23 mouse cellular contexts compared by ENCODE assay signal in genomic region chr10:122854571-122854970, GRCm38 (mm10).
A peak's percentile ranks its signal among the peaks of the same experiment; 100 is the strongest.
DNase-seq lines count a peak whose midpoint lies in the region; ATAC-seq and TF ChIP-seq lines count a peak whose summit lies in the region.
"Had no signal": no experiment of that assay in that cellular context is flagged by ENCODE, and none has a peak within 500 bp of the region (broad histone marks: within the 10 kb centered on the region; RNA-seq: fewer than 3 reads in every experiment).

No protein-coding gene starts in this region.

- no peaks in the 10 kb centered on the region for H3K79me2 ChIP-seq in heart, adult 2 months (replicated peaks; ENCODE audit: control insufficient read depth, insufficient read depth, low read length)

- intact Hi-C loops in heart, adult 2 months (cut with DNase I), result no loop called here

- peak overlapping the region; percentile 82 to 86 for H3K27ac ChIP-seq in heart, embryonic 14.5 days (replicated peaks in 1 of 2; ENCODE audit: control insufficient read depth in 1 of 2, insufficient read depth in 1 of 2, low read depth in 2 of 2, low read length in 2 of 2)
- H3K27ac ChIP-seq in heart, adult 2 months, result no peak overlapping the region
- peak overlapping the region; percentile 19; the same call in 1 of the 2 replicates for H3K27ac ChIP-seq in kidney, postnatal 0 days
- no peak overlapping the region for H3K27ac ChIP-seq in kidney, embryonic 14.5 days (ENCODE audit: low read depth, low read length)
- H3K27ac ChIP-seq in embryonic fibroblast, embryonic 13.5 days (ENCODE audit: insufficient read depth, low read length), result peak overlapping the region; percentile 50
- H3K27ac ChIP-seq: hindbrain, embryonic 14.5 days; limb, embryonic 10.5 days; macrophage; midbrain, embryonic 15.5 days; neural tube, embryonic 13.5 days had no signal

- TF ChIP-seq POLR2A in heart, adult 2 months (IDR thresholded peaks at IDR 0.05; ENCODE audit: insufficient read depth, low read depth, low read length), result no peak
- TF ChIP-seq POLR2A in embryonic fibroblast, embryonic 13.5 days (IDR thresholded peaks at IDR 0.05; ENCODE audit: low read depth, low read length), result no peak

- peaks cover 36 to 44% of the 10 kb centered on the region in 2 experiments for H3K4me1 ChIP-seq in heart, embryonic 14.5 days (ENCODE audit: control insufficient read depth in 2 of 2, insufficient read depth in 2 of 2, low read length in 2 of 2)
- H3K4me1 ChIP-seq in heart, adult 2 months (ENCODE audit: control insufficient read depth, insufficient read depth, low read length), result peaks cover 7% of the 10 kb centered on the region
- peaks cover 28% of the 10 kb centered on the region for H3K4me1 ChIP-seq in kidney, postnatal 0 days (replicated peaks; ENCODE audit: insufficient read depth, low read length)
- H3K4me1 ChIP-seq in kidney, embryonic 14.5 days (ENCODE audit: control insufficient read depth, insufficient read depth, low read length), result peaks cover 15% of the 10 kb centered on the region
- peaks cover 9% of the 10 kb centered on the region; the same call in 1 of the 2 replicates for H3K4me1 ChIP-seq in embryonic fibroblast, embryonic 13.5 days (ENCODE audit: control insufficient read depth, insufficient read depth, low read length)

- no peaks in the 10 kb centered on the region for H3K27me3 ChIP-seq in heart, embryonic 14.5 days (ENCODE audit: control insufficient read depth, insufficient read depth, low read length)
- H3K27me3 ChIP-seq in heart, adult 2 months (ENCODE audit: control insufficient read depth, insufficient read depth, low read length), result no peaks in the 10 kb centered on the region
- no peaks in the 10 kb centered on the region for H3K27me3 ChIP-seq in kidney, postnatal 0 days (ENCODE audit: insufficient read depth, low read length)
- H3K27me3 ChIP-seq in kidney, embryonic 14.5 days (ENCODE audit: control insufficient read depth, insufficient read depth, low read length), result no peaks in the 10 kb centered on the region
- H3K27me3 ChIP-seq: midbrain, embryonic 15.5 days; neural tube, embryonic 13.5 days had no signal

- peak; percentile 15 for DNase-seq in adrenal gland, postnatal 14 days
- no peak for DNase-seq in adrenal gland, postnatal 36 days
- DNase-seq in heart, adult 2 months, result no peak
- no peak for DNase-seq in kidney, postnatal 0 days (ENCODE audit: low spot score)
- DNase-seq in gastrocnemius, postnatal 4 days (ENCODE audit: low spot score in 2 of 2), result no peak
- DNase-seq: adrenal gland, postnatal 25 days; cerebellum, adult 11 months; cerebellum, adult 9-11 months; forebrain, postnatal 0 days; gastrocnemius, postnatal 14 days; kidney, adult 18-20 months; right cerebral cortex, postnatal 25 days; spleen, adult 18-20 months had no signal

- H3K9me3 ChIP-seq in heart, embryonic 14.5 days (ENCODE audit: control insufficient read depth, low read length), result no peaks in the 10 kb centered on the region
- no peaks in the 10 kb centered on the region for H3K9me3 ChIP-seq in kidney, postnatal 0 days (replicated peaks; ENCODE audit: low read length)
- H3K9me3 ChIP-seq in kidney, embryonic 14.5 days (ENCODE audit: control insufficient read depth, low read length), result no peaks in the 10 kb centered on the region
- H3K9me3 ChIP-seq: limb, embryonic 10.5 days; midbrain, embryonic 15.5 days; neural tube, embryonic 13.5 days had no signal

- WGBS in heart, embryonic 14.5 days, result 2% methylated on average over 6 of the region's 6 CpGs
- WGBS in heart, adult 2 months, result 20% methylated on average over 6 of the region's 6 CpGs
- 74% methylated on average over 6 of the region's 6 CpGs for WGBS in kidney, postnatal 0 days
- 77% methylated on average over 6 of the region's 6 CpGs for WGBS in kidney, embryonic 14.5 days

- H3K9ac ChIP-seq in heart, embryonic 14.5 days (ENCODE audit: low read length), result no peak overlapping the region
- no peak overlapping the region for H3K9ac ChIP-seq in heart, adult 2 months (ENCODE audit: low read depth, low read length)
- H3K9ac ChIP-seq in kidney, postnatal 0 days (ENCODE audit: low read depth, low read length), result no peak overlapping the region
- no peak overlapping the region for H3K9ac ChIP-seq in kidney, embryonic 14.5 days (ENCODE audit: low read depth, low read length)
- H3K9ac ChIP-seq: forebrain, postnatal 0 days; hindbrain, embryonic 14.5 days; midbrain, embryonic 15.5 days; neural tube, embryonic 13.5 days had no signal

- H3K36me3 ChIP-seq in heart, embryonic 14.5 days (ENCODE audit: control insufficient read depth, insufficient read depth, low read length), result no peaks in the 10 kb centered on the region
- H3K36me3 ChIP-seq in heart, adult 2 months (ENCODE audit: control insufficient read depth, insufficient read depth, low read length), result no peaks in the 10 kb centered on the region
- H3K36me3 ChIP-seq in kidney, postnatal 0 days (ENCODE audit: insufficient read depth, low read length), result no peaks in the 10 kb centered on the region
- no peaks in the 10 kb centered on the region for H3K36me3 ChIP-seq in kidney, embryonic 14.5 days (ENCODE audit: control insufficient read depth, insufficient read depth, low read length)
- H3K36me3 ChIP-seq: limb, embryonic 10.5 days; midbrain, embryonic 15.5 days; neural tube, embryonic 13.5 days had no signal

- TF ChIP-seq EP300 in heart, adult 2 months (IDR thresholded peaks at IDR 0.05; ENCODE audit: insufficient read depth, low read depth, low read length), result no peak

- TF ChIP-seq CTCF in heart, adult 2 months (IDR thresholded peaks at IDR 0.05), result no peak
- TF ChIP-seq CTCF in kidney, postnatal 0 days (IDR thresholded peaks at IDR 0.05; ENCODE audit: low read depth), result no peak
- no peak for TF ChIP-seq CTCF in embryonic fibroblast, embryonic 13.5 days (IDR thresholded peaks at IDR 0.05; ENCODE audit: borderline replicate concordance, insufficient read depth, low read length)

- H3K4me3 ChIP-seq in heart, embryonic 14.5 days (ENCODE audit: control insufficient read depth in 1 of 2, insufficient read depth in 1 of 2, low read depth in 1 of 2, low read length in 2 of 2), result no peak overlapping the region
- H3K4me3 ChIP-seq in heart, adult 2 months, result no peak overlapping the region
- H3K4me3 ChIP-seq in kidney, postnatal 0 days (replicated peaks; ENCODE audit: low read depth, low read length), result no peak overlapping the region
- H3K4me3 ChIP-seq in kidney, embryonic 14.5 days (ENCODE audit: low read length), result no peak overlapping the region
- H3K4me3 ChIP-seq in embryonic fibroblast, embryonic 13.5 days (ENCODE audit: insufficient read depth, low read length), result no peak overlapping the region
- H3K4me3 ChIP-seq: limb, embryonic 10.5 days; midbrain, embryonic 15.5 days; myocyte; neural tube, embryonic 13.5 days had no signal

- no peak for ATAC-seq in heart, embryonic 14.5 days (ENCODE audit: insufficient number of reproducible peaks, insufficient read depth, low FRiP score, low read depth)
- no peak for ATAC-seq in kidney, postnatal 0 days (replicated peaks; ENCODE audit: low FRiP score, low read depth)
- no peak for ATAC-seq in kidney, embryonic 14.5 days (ENCODE audit: low FRiP score, low TSS enrichment)
- ATAC-seq: forebrain, postnatal 0 days; inflammation-experienced regulatory T-cells, adult 6 months; midbrain, embryonic 15.5 days had no signal

- peak overlapping the region; percentile 40 for H3K4me2 ChIP-seq in heart, embryonic 14.5 days (ENCODE audit: low read length)
- H3K4me2 ChIP-seq in kidney, postnatal 0 days (ENCODE audit: low read length), result no peak overlapping the region
- H3K4me2 ChIP-seq in kidney, embryonic 14.5 days (replicated peaks; ENCODE audit: low read depth, low read length), result no peak overlapping the region
- H3K4me2 ChIP-seq: hindbrain, embryonic 14.5 days; midbrain, embryonic 15.5 days; neural tube, embryonic 13.5 days had no signal

Comparison
In these comparisons a context has a peak if more than half of its experiments do, and no peak if none do; other contexts are left out.
1. H3K27ac ChIP-seq: peak in heart, embryonic 14.5 days (2 of 2), kidney, postnatal 0 days (single experiment) and embryonic fibroblast, embryonic 13.5 days (single experiment); none in heart, adult 2 months (single experiment) and kidney, embryonic 14.5 days (single experiment).